Mouse (Mus musculus) C2C12 (cell line): Measurements from ENCODE around the gene Ccdc6.

Experiments
- CTCF ChIP-seq: IDR thresholded peaks from one replicate; pipeline ENCODE4 v1.5.1; 2011; ENCODE audit not compliant: control insufficient read depth, insufficient read depth, insufficient read length
- FOSL1 ChIP-seq: IDR thresholded peaks from one replicate; pipeline ENCODE4 v1.8.0; 2011; ENCODE audit warnings: mild to moderate bottlenecking, low read length; ENCODE audit not compliant: poor library complexity, insufficient read depth, severe bottlenecking
- MAX ChIP-seq: IDR thresholded peaks from one replicate; pipeline ENCODE4 v1.6.1; 2011; ENCODE audit warnings: mild to moderate bottlenecking, control low read depth
- MYOD1 ChIP-seq: IDR thresholded peaks from one replicate; pipeline ENCODE4 v1.6.1; 2011; ENCODE audit warnings: low read depth; ENCODE audit not compliant: control insufficient read depth, insufficient read length
- USF1 ChIP-seq: IDR thresholded peaks from one replicate; pipeline ENCODE4 v1.6.1; 2011; ENCODE audit warnings: low read depth, mild to moderate bottlenecking, control low read depth, moderate library complexity

- TF ChIP-seq CTCF (no peak), USF1 (no peak), MAX (no peak), MYOD1 (no peak), FOSL1 (no peak)
Measured at GRCm38 (mm10) chr10:70060021-70060688, 36.8 kb upstream of the Ccdc6 start.
